Mouse (Mus musculus): ENCODE measurements at regions not wholly inside any gene's neighbourhood (a gene's known extent, or its start where the extent isn't known, plus 50 kb on each side); places are given as distances from the start of the nearest gene placed in this dataset.
A peak's percentile ranks its signal among the peaks of the same experiment; 100 is the strongest.
"Not testable (repeated sequence)": the region's sequence is repeated elsewhere in the genome, so short reads cannot be mapped to it uniquely, and the experiment has no call there.

- H3K36me3 ChIP-seq (ENCODE audit: control insufficient read depth, insufficient read depth, low read length); H3K4me1 ChIP-seq (ENCODE audit: control insufficient read depth, insufficient read depth, low read length); H3K27ac ChIP-seq (ENCODE audit: control insufficient read depth, insufficient read depth, low read depth, low read length); H3K4me3 ChIP-seq (ENCODE audit: control insufficient read depth, low read depth, low read length); H3K27me3 ChIP-seq (ENCODE audit: control insufficient read depth, insufficient read depth, low read length): not testable (repeated sequence)
- TF ChIP-seq CTCF (IDR thresholded peaks at IDR 0.05; ENCODE audit: control insufficient read depth, insufficient read depth, insufficient replicate concordance, low read depth, low read length): peak; percentile 69
These were observed 108.1 kb upstream of the Ywhaq start for GRCm38 (mm10) chr12:21525567-21525966.

GRCm38 (mm10) chr12:21522621-21523020 lies 105.2 kb upstream of the Ywhaq start:
- no peak overlapping the region for H3K4me3 ChIP-seq (ENCODE audit: control insufficient read depth, low read depth, low read length)
- TF ChIP-seq POLR2A (IDR thresholded peaks at IDR 0.05; ENCODE audit: control insufficient read depth, low read depth, low read length) (no peak), CTCF (IDR thresholded peaks at IDR 0.05; ENCODE audit: control insufficient read depth, insufficient read depth, insufficient replicate concordance, low read depth, low read length) (no peak)
- no peaks in the 10 kb centered on the region for H3K36me3 ChIP-seq (ENCODE audit: control insufficient read depth, insufficient read depth, low read length)
- no peaks in the 10 kb centered on the region for H3K27me3 ChIP-seq (ENCODE audit: control insufficient read depth, insufficient read depth, low read length)
- no peaks in the 10 kb centered on the region for H3K4me1 ChIP-seq (ENCODE audit: control insufficient read depth, insufficient read depth, low read length)
- H3K27ac ChIP-seq (ENCODE audit: control insufficient read depth, insufficient read depth, low read depth, low read length): no peak overlapping the region

DNA sequence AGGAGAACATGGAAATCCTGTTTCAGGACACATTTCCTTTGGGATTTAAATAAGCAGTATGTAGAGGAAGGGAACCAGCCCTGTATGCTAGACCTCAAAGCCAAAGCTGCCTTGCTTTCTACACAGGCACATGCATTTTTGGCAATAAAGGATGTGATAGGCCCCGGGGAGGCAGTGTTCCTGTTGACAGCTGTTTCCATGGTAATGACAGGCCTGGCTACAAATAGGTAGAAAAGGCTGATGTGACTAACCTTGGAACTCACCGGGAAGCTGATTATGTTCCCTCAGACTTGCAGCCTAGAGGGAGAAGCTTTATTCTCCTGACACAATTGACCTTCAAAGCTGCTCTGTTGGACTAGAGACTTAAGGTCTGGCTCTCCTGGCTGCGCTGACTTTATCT lies 101.6 kb upstream of the Ywhaq start:
- no peaks in the 10 kb centered on the region for H3K4me1 ChIP-seq (ENCODE audit: control insufficient read depth, insufficient read depth, low read length)

DNA sequence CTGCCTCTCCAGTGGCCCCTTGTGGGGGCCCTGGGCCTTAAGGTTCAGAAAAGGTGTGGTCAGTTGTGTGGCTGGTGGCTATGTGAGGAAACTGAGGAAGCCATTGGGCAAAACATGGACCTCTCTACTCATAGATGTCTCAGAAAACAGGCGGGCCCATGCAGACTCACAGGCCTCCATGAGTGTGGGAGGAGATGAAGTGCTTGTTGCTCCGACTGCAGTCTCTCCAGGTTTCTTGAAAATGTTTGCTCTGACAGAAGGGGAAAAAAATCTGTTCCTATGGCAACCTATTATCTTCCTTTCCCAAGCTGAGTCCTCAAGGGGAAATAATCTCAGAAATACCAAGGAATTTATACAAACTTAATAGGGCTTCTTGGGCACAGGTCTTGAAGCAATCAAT lies 95.3 kb upstream of the Ywhaq start:
- no peak for TF ChIP-seq POLR2A (IDR thresholded peaks at IDR 0.05; ENCODE audit: control insufficient read depth, low read depth, low read length)
- TF ChIP-seq CTCF (IDR thresholded peaks at IDR 0.05; ENCODE audit: control insufficient read depth, insufficient read depth, insufficient replicate concordance, low read depth, low read length): no peak
- Histone ChIP-seq H3K27me3 (ENCODE audit: control insufficient read depth, insufficient read depth, low read length) (no peaks in the 10 kb centered on the region), H3K36me3 (ENCODE audit: control insufficient read depth, insufficient read depth, low read length) (no peaks in the 10 kb centered on the region), H3K27ac (ENCODE audit: control insufficient read depth, insufficient read depth, low read depth, low read length) (no peak overlapping the region), H3K4me1 (ENCODE audit: control insufficient read depth, insufficient read depth, low read length) (no peaks in the 10 kb centered on the region), H3K4me3 (ENCODE audit: control insufficient read depth, low read depth, low read length) (no peak overlapping the region)

More for the DNA sequence above, 101.6 kb upstream of the Ywhaq start:
- H3K4me3 ChIP-seq (ENCODE audit: control insufficient read depth, low read depth, low read length): no peak overlapping the region
- no peaks in the 10 kb centered on the region for H3K36me3 ChIP-seq (ENCODE audit: control insufficient read depth, insufficient read depth, low read length)
- no peaks in the 10 kb centered on the region for H3K27me3 ChIP-seq (ENCODE audit: control insufficient read depth, insufficient read depth, low read length)
- no peak for TF ChIP-seq POLR2A (IDR thresholded peaks at IDR 0.05; ENCODE audit: control insufficient read depth, low read depth, low read length)
- no peak for TF ChIP-seq CTCF (IDR thresholded peaks at IDR 0.05; ENCODE audit: control insufficient read depth, insufficient read depth, insufficient replicate concordance, low read depth, low read length)
- no peak overlapping the region for H3K27ac ChIP-seq (ENCODE audit: control insufficient read depth, insufficient read depth, low read depth, low read length)

- Histone ChIP-seq H3K27me3 (ENCODE audit: control insufficient read depth, insufficient read depth, low read length) (no peaks in the 10 kb centered on the region), H3K36me3 (ENCODE audit: control insufficient read depth, insufficient read depth, low read length) (no peaks in the 10 kb centered on the region), H3K4me1 (ENCODE audit: control insufficient read depth, insufficient read depth, low read length) (no peaks in the 10 kb centered on the region), H3K27ac (ENCODE audit: control insufficient read depth, insufficient read depth, low read depth, low read length) (no peak overlapping the region), H3K4me3 (ENCODE audit: control insufficient read depth, low read depth, low read length) (no peak overlapping the region)
- TF ChIP-seq CTCF (IDR thresholded peaks at IDR 0.05; ENCODE audit: control insufficient read depth, insufficient read depth, insufficient replicate concordance, low read depth, low read length) (no peak), POLR2A (IDR thresholded peaks at IDR 0.05; ENCODE audit: control insufficient read depth, low read depth, low read length) (no peak)
These were observed 93.7 kb upstream of the Ywhaq start for GRCm38 (mm10) chr12:21511043-21511665.

DNA sequence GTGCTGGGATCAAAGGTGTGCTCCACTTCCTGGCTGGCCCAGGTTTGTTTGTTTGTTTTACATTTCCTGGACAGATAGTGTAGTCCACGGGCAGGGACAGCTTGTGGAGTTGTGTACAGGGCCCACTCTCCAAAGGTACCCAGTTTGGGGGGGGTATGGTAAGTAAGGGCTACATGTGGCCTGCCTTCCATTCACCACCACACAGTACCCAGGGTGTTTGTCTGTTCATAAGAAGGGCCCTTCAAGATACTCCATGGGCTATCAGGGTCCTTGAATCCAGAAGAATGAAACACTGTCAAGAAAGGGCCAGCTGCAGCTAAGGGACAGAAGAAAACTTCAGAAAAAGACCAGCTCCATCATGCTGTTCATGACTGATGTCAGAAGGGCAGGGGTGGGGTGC lies 89.6 kb upstream of the Ywhaq start:
- Histone ChIP-seq H3K4me3 (ENCODE audit: control insufficient read depth, low read depth, low read length) (no peak overlapping the region), H3K27me3 (ENCODE audit: control insufficient read depth, insufficient read depth, low read length) (no peaks in the 10 kb centered on the region), H3K4me1 (ENCODE audit: control insufficient read depth, insufficient read depth, low read length) (no peaks in the 10 kb centered on the region), H3K36me3 (ENCODE audit: control insufficient read depth, insufficient read depth, low read length) (no peaks in the 10 kb centered on the region), H3K27ac (ENCODE audit: control insufficient read depth, insufficient read depth, low read depth, low read length) (no peak overlapping the region)
- TF ChIP-seq CTCF (IDR thresholded peaks at IDR 0.05; ENCODE audit: control insufficient read depth, insufficient read depth, insufficient replicate concordance, low read depth, low read length) (no peak), POLR2A (IDR thresholded peaks at IDR 0.05; ENCODE audit: control insufficient read depth, low read depth, low read length) (no peak)

DNA sequence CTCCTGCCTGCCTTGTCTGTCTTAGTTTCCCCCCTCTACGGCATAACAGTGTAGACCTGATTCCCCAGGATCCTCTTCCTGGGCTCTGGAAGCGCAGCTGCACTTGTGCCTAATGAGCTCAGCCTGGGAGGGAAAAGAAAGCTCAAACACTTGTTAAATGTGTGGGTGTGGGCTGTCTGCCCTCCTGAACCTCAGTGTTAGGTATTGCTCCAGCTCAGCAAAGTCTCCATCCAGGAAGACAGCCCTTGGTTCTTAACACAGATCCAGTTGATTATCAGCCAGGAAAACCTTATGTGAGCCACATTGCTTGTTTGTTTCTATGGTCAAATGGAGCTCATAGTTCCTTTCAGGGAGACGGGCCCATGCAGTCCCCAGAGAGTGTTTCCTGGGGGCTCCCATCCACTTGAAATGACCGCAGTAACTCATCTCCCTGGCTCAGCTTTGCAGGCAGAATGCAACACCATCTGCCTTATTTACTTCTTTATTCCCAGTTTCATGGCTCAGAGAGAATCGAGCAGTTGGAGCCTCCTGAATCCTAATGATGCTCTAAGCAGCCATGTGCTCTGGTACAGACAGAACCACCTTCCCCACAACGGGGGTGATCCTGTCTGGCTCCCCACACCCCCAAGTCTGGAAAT lies 88.4 kb upstream of the Ywhaq start:
- TF ChIP-seq POLR2A (IDR thresholded peaks at IDR 0.05; ENCODE audit: control insufficient read depth, low read depth, low read length): no peak
- TF ChIP-seq CTCF (IDR thresholded peaks at IDR 0.05; ENCODE audit: control insufficient read depth, insufficient read depth, insufficient replicate concordance, low read depth, low read length): no peak
- H3K27ac ChIP-seq (ENCODE audit: control insufficient read depth, insufficient read depth, low read depth, low read length): no peak overlapping the region

More for the DNA sequence above, 88.4 kb upstream of the Ywhaq start:
- Histone ChIP-seq H3K4me1 (ENCODE audit: control insufficient read depth, insufficient read depth, low read length) (no peaks in the 10 kb centered on the region), H3K4me3 (ENCODE audit: control insufficient read depth, low read depth, low read length) (no peak overlapping the region), H3K27me3 (ENCODE audit: control insufficient read depth, insufficient read depth, low read length) (no peaks in the 10 kb centered on the region), H3K36me3 (ENCODE audit: control insufficient read depth, insufficient read depth, low read length) (no peaks in the 10 kb centered on the region)

Data from testis, adult 2 months (tissue).